Mouse (Mus musculus): ENCODE results near the gene Cldn10. TPM values are rescaled to one million over a fixed set of nuclear protein-coding genes. Genes with fewer than 3 reads are reported as not detected.
A peak's percentile ranks its signal among the peaks of the same experiment; 100 is the strongest.
"Not testable (repeated sequence)": the region's sequence is repeated elsewhere in the genome, so short reads cannot be mapped to it uniquely, and the experiment has no call there.

Cldn10 gene
- polyA plus RNA-seq, 1 experiment from 2014 or later: 1.3 TPM

DNA sequence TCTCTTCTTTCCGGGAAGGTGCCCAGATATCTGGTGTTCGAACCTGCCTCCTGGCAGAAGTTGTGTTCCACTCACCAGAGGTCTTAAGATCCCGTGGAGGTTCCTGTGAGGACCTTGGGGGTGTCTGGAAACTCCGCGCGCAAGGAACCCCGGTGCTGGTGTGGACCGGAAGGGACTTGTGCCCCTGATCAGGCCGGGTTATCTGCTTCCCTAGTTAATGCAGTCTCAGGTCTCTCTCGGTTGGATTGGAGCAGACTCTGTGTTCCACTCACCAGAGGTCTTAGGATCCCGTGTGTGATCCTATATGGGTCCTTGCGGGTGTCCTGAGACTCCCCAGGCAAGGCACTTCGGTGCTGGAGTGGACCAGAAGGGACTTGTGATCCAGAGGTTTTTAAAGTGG lies 24.3 kb upstream of the Cldn10 start:
- H3K9me3 ChIP-seq (ENCODE audit: control insufficient read depth, low read length); H3K9ac ChIP-seq (replicated peaks; ENCODE audit: low read length); H3K27ac ChIP-seq (replicated peaks; ENCODE audit: low read depth, low read length); H3K27me3 ChIP-seq (ENCODE audit: control insufficient read depth, insufficient read depth, low read length); H3K4me3 ChIP-seq (replicated peaks; ENCODE audit: low read depth, low read length); H3K4me2 ChIP-seq (ENCODE audit: low read length); DNase-seq; ATAC-seq (ENCODE audit: low FRiP score, low TSS enrichment); H3K4me1 ChIP-seq (ENCODE audit: control insufficient read depth, insufficient read depth, low read length); H3K36me3 ChIP-seq (ENCODE audit: control insufficient read depth, insufficient read depth, low read length): not testable (repeated sequence)
- 95% methylated on average over 13 of the region's 13 CpGs for WGBS

DNA sequence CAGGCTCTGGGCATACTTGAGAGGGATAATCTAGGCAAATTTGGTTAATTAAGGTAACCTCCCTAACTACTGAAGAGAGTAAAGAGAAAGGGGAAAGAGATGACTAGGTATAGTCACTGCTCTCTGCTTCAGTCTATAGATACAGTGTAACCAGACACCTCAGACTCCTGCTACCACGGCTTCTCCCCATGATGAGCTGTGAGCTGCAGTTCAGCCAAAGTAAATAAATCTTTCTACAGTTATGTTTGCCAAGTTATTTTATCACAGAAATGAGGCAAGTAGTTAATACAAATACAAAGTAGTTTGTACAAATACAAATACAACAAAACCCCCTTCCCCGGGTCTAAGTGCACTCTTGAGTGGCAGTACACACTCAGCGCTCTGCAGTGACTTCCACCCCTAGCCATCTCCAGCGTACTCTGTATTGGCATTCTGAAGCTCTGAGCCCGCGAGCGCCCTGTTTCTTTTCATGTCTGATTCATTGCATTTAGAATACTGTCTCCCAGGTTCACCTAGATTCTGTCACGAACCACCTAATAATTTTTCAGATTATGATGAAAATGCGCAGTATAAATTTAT lies 23.7 kb upstream of the Cldn10 start:
- DNase-seq: no peak
- Histone ChIP-seq H3K4me3 (replicated peaks; ENCODE audit: low read depth, low read length) (no peak overlapping the region), H3K36me3 (ENCODE audit: control insufficient read depth, insufficient read depth, low read length) (no peaks in the 10 kb centered on the region), H3K27me3 (ENCODE audit: control insufficient read depth, insufficient read depth, low read length) (no peaks in the 10 kb centered on the region), H3K4me1 (ENCODE audit: control insufficient read depth, insufficient read depth, low read length) (no peaks in the 10 kb centered on the region), H3K9ac (replicated peaks; ENCODE audit: low read length) (no peak overlapping the region), H3K4me2 (ENCODE audit: low read length) (no peak overlapping the region), H3K27ac (replicated peaks; ENCODE audit: low read depth, low read length) (no peak overlapping the region), H3K9me3 (ENCODE audit: control insufficient read depth, low read length) (no peaks in the 10 kb centered on the region)
- 88% methylated on average over 9 of the region's 9 CpGs for WGBS
- no peak for ATAC-seq (ENCODE audit: low FRiP score, low TSS enrichment)

DNA sequence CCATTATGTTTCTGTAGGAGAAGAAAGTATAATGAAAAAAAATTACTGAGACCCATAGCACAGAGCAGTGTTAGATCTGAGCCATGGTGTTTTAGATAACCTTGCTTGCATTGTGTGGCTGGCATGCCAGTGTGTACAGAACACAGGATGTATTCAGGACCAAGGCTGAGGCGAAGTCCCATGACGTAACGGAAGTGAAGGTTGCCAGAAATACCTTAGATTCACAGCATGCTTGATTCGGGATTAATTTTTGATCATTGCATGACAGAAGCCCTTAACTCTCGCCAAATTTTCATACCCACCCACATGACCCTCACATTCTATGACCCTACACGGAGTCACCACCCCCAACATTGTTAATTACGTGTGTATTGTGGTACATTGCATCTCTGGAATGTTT lies 22.4 kb upstream of the Cldn10 start:
- no peak overlapping the region for H3K4me3 ChIP-seq (replicated peaks; ENCODE audit: low read depth, low read length)
- no peak overlapping the region for H3K27ac ChIP-seq (replicated peaks; ENCODE audit: low read depth, low read length)
- no peaks in the 10 kb centered on the region for H3K9me3 ChIP-seq (ENCODE audit: control insufficient read depth, low read length)
- DNase-seq (no peak), ATAC-seq (ENCODE audit: low FRiP score, low TSS enrichment) (no peak)
- no peak overlapping the region for H3K9ac ChIP-seq (replicated peaks; ENCODE audit: low read length)
- no peaks in the 10 kb centered on the region for H3K27me3 ChIP-seq (ENCODE audit: control insufficient read depth, insufficient read depth, low read length)
- H3K4me2 ChIP-seq (ENCODE audit: low read length): no peak overlapping the region
- WGBS: 86% methylated on average over 7 of the region's 7 CpGs
- no peaks in the 10 kb centered on the region for H3K36me3 ChIP-seq (ENCODE audit: control insufficient read depth, insufficient read depth, low read length)
- no peaks in the 10 kb centered on the region for H3K4me1 ChIP-seq (ENCODE audit: control insufficient read depth, insufficient read depth, low read length)

DNA sequence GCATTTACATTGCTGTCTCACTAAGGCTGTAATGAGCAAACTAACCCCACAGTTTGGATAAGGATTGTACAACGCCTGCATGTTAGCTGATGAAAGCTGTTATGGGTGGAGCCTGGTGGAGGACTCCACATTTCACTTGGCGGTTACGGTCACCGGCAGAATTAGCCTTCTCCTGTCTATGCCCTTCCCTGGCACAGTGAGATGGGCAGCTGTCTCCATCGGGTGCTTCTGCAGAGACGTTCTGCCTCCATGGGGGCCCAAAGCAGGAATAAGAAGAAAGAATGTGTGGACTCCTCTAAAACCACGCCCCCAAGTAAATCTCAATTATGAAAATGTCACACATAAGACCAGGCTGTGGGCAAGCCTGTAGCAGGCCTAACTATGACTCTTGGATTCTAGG lies 21.8 kb upstream of the Cldn10 start:
- Histone ChIP-seq H3K27me3 (ENCODE audit: control insufficient read depth, insufficient read depth, low read length) (no peaks in the 10 kb centered on the region), H3K36me3 (ENCODE audit: control insufficient read depth, insufficient read depth, low read length) (no peaks in the 10 kb centered on the region), H3K27ac (replicated peaks; ENCODE audit: low read depth, low read length) (no peak overlapping the region), H3K4me2 (ENCODE audit: low read length) (no peak overlapping the region), H3K9ac (replicated peaks; ENCODE audit: low read length) (no peak overlapping the region), H3K4me1 (ENCODE audit: control insufficient read depth, insufficient read depth, low read length) (no peaks in the 10 kb centered on the region), H3K9me3 (ENCODE audit: control insufficient read depth, low read length) (no peaks in the 10 kb centered on the region), H3K4me3 (replicated peaks; ENCODE audit: low read depth, low read length) (no peak overlapping the region)
- WGBS: 74% methylated on average over 7 of the region's 7 CpGs
- no peak for ATAC-seq (ENCODE audit: low FRiP score, low TSS enrichment)
- DNase-seq: no peak

DNA sequence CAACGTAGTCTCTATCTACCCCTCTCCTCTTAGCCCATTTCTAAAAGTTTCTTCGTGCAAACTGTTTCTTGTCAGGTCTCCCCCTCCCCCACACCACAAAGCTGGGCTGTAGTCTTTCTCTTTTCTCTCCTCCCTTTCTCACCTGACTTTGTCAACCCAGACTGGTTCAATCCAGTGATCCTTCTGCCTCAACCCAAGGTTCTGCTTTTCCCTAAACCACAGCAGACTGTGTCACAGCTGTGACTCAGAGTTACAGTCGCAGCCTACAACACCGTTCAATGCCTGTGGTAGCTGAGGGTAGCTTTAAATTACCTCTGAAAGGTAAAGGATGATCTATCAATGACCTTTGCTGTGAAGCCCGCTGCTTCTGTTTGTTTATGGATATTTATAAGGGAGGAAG lies 21.3 kb upstream of the Cldn10 start:
- ATAC-seq (ENCODE audit: low FRiP score, low TSS enrichment) (no peak), DNase-seq (no peak)
- no peaks in the 10 kb centered on the region for H3K4me1 ChIP-seq (ENCODE audit: control insufficient read depth, insufficient read depth, low read length)
- no peak overlapping the region for H3K4me2 ChIP-seq (ENCODE audit: low read length)
- no peaks in the 10 kb centered on the region for H3K36me3 ChIP-seq (ENCODE audit: control insufficient read depth, insufficient read depth, low read length)
- H3K9ac ChIP-seq (replicated peaks; ENCODE audit: low read length): no peak overlapping the region
- no peaks in the 10 kb centered on the region for H3K9me3 ChIP-seq (ENCODE audit: control insufficient read depth, low read length)
- H3K27me3 ChIP-seq (ENCODE audit: control insufficient read depth, insufficient read depth, low read length): no peaks in the 10 kb centered on the region
- H3K4me3 ChIP-seq (replicated peaks; ENCODE audit: low read depth, low read length): no peak overlapping the region
- no peak overlapping the region for H3K27ac ChIP-seq (replicated peaks; ENCODE audit: low read depth, low read length)
- WGBS: 81% methylated on average over 5 of the region's 5 CpGs

DNA sequence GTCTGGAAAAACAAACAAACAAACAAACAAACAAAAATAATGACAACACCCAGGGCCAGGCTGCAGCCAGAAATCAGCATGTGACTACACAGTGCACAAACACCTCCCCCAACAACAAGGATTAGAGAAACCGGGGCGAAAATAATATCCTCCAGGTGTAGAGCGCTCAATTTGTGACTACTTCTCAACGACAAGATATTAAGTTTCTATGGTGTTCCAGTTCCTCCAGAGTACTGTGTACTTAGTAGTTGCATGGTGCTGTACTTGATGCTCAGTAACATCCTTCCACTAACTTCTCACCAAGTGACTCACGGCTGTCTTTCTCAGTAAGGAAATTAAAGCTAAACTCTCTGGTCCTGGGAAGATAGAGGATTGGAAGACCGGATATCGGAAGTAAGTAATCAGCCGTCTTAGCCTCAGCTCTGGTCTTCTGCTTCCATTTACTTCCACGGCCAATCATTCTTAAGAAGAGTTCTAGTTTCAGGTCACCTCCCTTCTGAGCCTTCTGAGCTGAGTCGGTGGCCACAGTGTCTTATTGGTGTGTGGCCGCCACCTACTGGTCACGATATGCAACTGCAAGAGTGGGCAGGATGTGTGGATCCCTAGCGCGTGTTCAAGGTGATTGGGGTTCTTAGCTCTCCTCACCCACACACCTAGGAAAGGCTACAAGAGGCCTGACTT lies 19.9 kb upstream of the Cldn10 start:
- 35% methylated on average over 14 of the region's 14 CpGs for WGBS
- Histone ChIP-seq H3K4me3 (replicated peaks; ENCODE audit: low read depth, low read length) (no peak overlapping the region), H3K9me3 (ENCODE audit: control insufficient read depth, low read length) (no peaks in the 10 kb centered on the region), H3K4me1 (ENCODE audit: control insufficient read depth, insufficient read depth, low read length) (no peaks in the 10 kb centered on the region), H3K4me2 (ENCODE audit: low read length) (no peak overlapping the region), H3K9ac (replicated peaks; ENCODE audit: low read length) (no peak overlapping the region), H3K27ac (replicated peaks; ENCODE audit: low read depth, low read length) (no peak overlapping the region), H3K36me3 (ENCODE audit: control insufficient read depth, insufficient read depth, low read length) (no peaks in the 10 kb centered on the region), H3K27me3 (ENCODE audit: control insufficient read depth, insufficient read depth, low read length) (no peaks in the 10 kb centered on the region)
- peak; percentile 80; the same call in 1 of the 2 replicates for ATAC-seq (ENCODE audit: low FRiP score, low TSS enrichment)
- peak; percentile 90 for DNase-seq

DNA sequence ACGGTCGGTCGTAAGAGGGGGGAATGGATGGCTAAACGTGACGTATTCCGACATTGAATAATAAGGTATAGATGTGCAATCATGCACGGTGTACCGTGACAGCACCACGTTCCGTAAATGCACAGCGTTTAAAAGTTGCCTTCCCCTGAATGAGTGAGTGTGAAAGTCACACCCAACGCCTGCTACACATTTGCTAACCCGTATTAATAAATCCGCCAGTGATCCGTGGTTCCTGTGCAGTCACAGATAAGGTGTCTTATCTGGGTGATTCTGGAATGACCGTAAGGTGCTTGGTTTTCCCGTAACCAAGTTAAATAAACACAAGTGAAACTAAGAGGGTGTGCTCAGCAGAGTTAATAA lies 19.4 kb upstream of the Cldn10 start:
- Histone ChIP-seq H3K4me3 (replicated peaks; ENCODE audit: low read depth, low read length) (no peak overlapping the region), H3K27ac (replicated peaks; ENCODE audit: low read depth, low read length) (no peak overlapping the region), H3K9ac (replicated peaks; ENCODE audit: low read length) (no peak overlapping the region), H3K9me3 (ENCODE audit: control insufficient read depth, low read length) (no peaks in the 10 kb centered on the region), H3K4me1 (ENCODE audit: control insufficient read depth, insufficient read depth, low read length) (no peaks in the 10 kb centered on the region), H3K36me3 (ENCODE audit: control insufficient read depth, insufficient read depth, low read length) (no peaks in the 10 kb centered on the region), H3K4me2 (ENCODE audit: low read length) (no peak overlapping the region), H3K27me3 (ENCODE audit: control insufficient read depth, insufficient read depth, low read length) (no peaks in the 10 kb centered on the region)
- 45% methylated on average over 17 of the region's 17 CpGs for WGBS
- DNase-seq: no peak
- ATAC-seq (ENCODE audit: low FRiP score, low TSS enrichment): no peak

DNA sequence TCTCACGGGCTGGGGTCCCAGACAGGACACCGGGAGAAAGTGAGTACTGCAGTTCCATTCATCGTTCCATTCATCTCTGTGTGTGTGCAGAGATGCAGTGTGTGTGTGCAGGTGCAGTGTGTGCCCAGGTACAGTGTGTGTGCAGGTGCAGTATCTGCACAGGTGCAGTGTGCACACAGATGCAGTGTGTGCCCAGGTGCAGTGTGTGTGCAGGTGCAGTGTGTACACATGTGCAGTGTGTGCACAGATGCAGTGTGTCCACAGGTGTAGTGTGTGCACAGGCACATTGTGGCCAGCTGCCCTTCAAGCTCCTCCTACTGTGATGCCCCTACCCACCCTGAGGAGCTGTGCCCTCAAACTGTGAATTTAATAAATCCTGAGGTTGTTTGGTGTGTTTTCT lies 14.0 kb upstream of the Cldn10 start:
- H3K27ac ChIP-seq (replicated peaks; ENCODE audit: low read depth, low read length): no peak overlapping the region
- no peak overlapping the region for H3K9ac ChIP-seq (replicated peaks; ENCODE audit: low read length)
- WGBS: 93% methylated on average over 3 of the region's 3 CpGs
- H3K36me3 ChIP-seq (ENCODE audit: control insufficient read depth, insufficient read depth, low read length): no peaks in the 10 kb centered on the region
- no peak for DNase-seq
- ATAC-seq (ENCODE audit: low FRiP score, low TSS enrichment): no peak
- H3K4me3 ChIP-seq (replicated peaks; ENCODE audit: low read depth, low read length): no peak overlapping the region
- H3K4me1 ChIP-seq (ENCODE audit: control insufficient read depth, insufficient read depth, low read length): no peaks in the 10 kb centered on the region
- H3K9me3 ChIP-seq (ENCODE audit: control insufficient read depth, low read length): no peaks in the 10 kb centered on the region
- no peak overlapping the region for H3K4me2 ChIP-seq (ENCODE audit: low read length)
- H3K27me3 ChIP-seq (ENCODE audit: control insufficient read depth, insufficient read depth, low read length): no peaks in the 10 kb centered on the region

Measured in midbrain, embryonic 14.5 days (tissue).